Mouse (Mus musculus): Measurements from ENCODE around the gene Fam129b. TPM values are rescaled to one million over a fixed set of nuclear protein-coding genes. Genes with fewer than 3 reads are reported as not detected.

Gene Fam129b
- total RNA-seq, 4 experiments from 2014 or later, result 24.7 to 31.8 (median 28.4) TPM

- DNase-seq (ENCODE audit: low spot score in 2 of 2), result no peak
These were observed 16.3 kb upstream of the Fam129b start for GRCm38 (mm10) chr2:32859622-32860012.

GRCm38 (mm10) chr2:32860799-32861198, 15.1 kb upstream of the Fam129b start:
- DNase-seq (ENCODE audit: low spot score in 2 of 2), result no peak

- no peak for DNase-seq (ENCODE audit: low spot score in 2 of 2)
These were observed 12.6 kb upstream of the Fam129b start for GRCm38 (mm10) chr2:32863317-32863716.

- no peak for DNase-seq (ENCODE audit: low spot score in 2 of 2)
These were observed 11.2 kb upstream of the Fam129b start for GRCm38 (mm10) chr2:32864755-32865154.

GRCm38 (mm10) chr2:32867354-32867753, 8.6 kb upstream of the Fam129b start:
- DNase-seq (ENCODE audit: low spot score in 2 of 2), result no peak

GRCm38 (mm10) chr2:32869721-32870274, 6.1 kb upstream of the Fam129b start:
- DNase-seq (ENCODE audit: low spot score in 2 of 2), result no peak

GRCm38 (mm10) chr2:32870275-32871100, 5.4 kb upstream of the Fam129b start:
- no peak for DNase-seq (ENCODE audit: low spot score in 2 of 2)

GRCm38 (mm10) chr2:32874070-32874469, 1.8 kb upstream of the Fam129b start:
- no peak for DNase-seq (ENCODE audit: low spot score in 2 of 2)

- DNase-seq (ENCODE audit: low spot score in 2 of 2), result no peak
These were observed 801 bp upstream of the Fam129b start for GRCm38 (mm10) chr2:32874951-32875674.

GRCm38 (mm10) chr2:32876490-32877302, 782 bp downstream of the Fam129b start:
- no peak for DNase-seq (ENCODE audit: low spot score in 2 of 2)

- no peak for DNase-seq (ENCODE audit: low spot score in 2 of 2)
These were observed 1.4 kb downstream of the Fam129b start for GRCm38 (mm10) chr2:32877303-32877702.

GRCm38 (mm10) chr2:32877761-32878393, 2.0 kb downstream of the Fam129b start:
- DNase-seq (ENCODE audit: low spot score in 2 of 2), result no peak

- no peak for DNase-seq (ENCODE audit: low spot score in 2 of 2)
These were observed 2.5 kb downstream of the Fam129b start for GRCm38 (mm10) chr2:32878396-32878795.

GRCm38 (mm10) chr2:32879593-32879992, 3.7 kb downstream of the Fam129b start:
- DNase-seq (ENCODE audit: low spot score in 2 of 2), result no peak

- DNase-seq (ENCODE audit: low spot score in 2 of 2), result no peak
These were observed 5.1 kb downstream of the Fam129b start for GRCm38 (mm10) chr2:32881054-32881453.

- no peak for DNase-seq (ENCODE audit: low spot score in 2 of 2)
These were observed 5.8 kb downstream of the Fam129b start for GRCm38 (mm10) chr2:32881723-32882122.

- no peak for DNase-seq (ENCODE audit: low spot score in 2 of 2)
These were observed 6.5 kb downstream of the Fam129b start for GRCm38 (mm10) chr2:32882283-32883043.

GRCm38 (mm10) chr2:32884745-32885144, 8.8 kb downstream of the Fam129b start:
- no peak for DNase-seq (ENCODE audit: low spot score in 2 of 2)

- no peak for DNase-seq (ENCODE audit: low spot score in 2 of 2)
These were observed 12.1 kb downstream of the Fam129b start for GRCm38 (mm10) chr2:32888029-32888428.

GRCm38 (mm10) chr2:32888551-32888950, 12.6 kb downstream of the Fam129b start:
- DNase-seq (ENCODE audit: low spot score in 2 of 2), result no peak

Data from left cerebral cortex, adult 8-10 months (tissue).